Mouse (Mus musculus) thymus, postnatal 4 days (tissue): ENCODE data around the gene Fkbp5.
A peak's percentile ranks its signal among the peaks of the same experiment; 100 is the strongest.
"Not testable (repeated sequence)": the region's sequence is repeated elsewhere in the genome, so short reads cannot be mapped to it uniquely, and the experiment has no call there.

Experiments
- DNase-seq: peaks from one replicate; pipeline ENCODE4 v3.0.0; 2021

The Fkbp5 gene

GRCm38 (mm10) chr17:28517441-28517955 is at the start of gene Fkbp5:
Fkbp5 (minus strand) TSS chr17:28517527.
- DNase-seq = peak; percentile 51

- no peak for DNase-seq
Observed at GRCm38 (mm10) chr17:28565181-28565580, 47.9 kb upstream of the Fkbp5 start.

GRCm38 (mm10) chr17:28561613-28562012 is 44.3 kb upstream of the Fkbp5 start:
- DNase-seq = no peak

- no peak for DNase-seq
Observed at GRCm38 (mm10) chr17:28560598-28560997, 43.3 kb upstream of the Fkbp5 start, which contains the start of gene Clps. Clps (minus strand) TSS chr17:28560766.

GRCm38 (mm10) chr17:28557772-28558171 is 40.4 kb upstream of the Fkbp5 start:
- no peak for DNase-seq

- no peak for DNase-seq
Observed at GRCm38 (mm10) chr17:28556635-28557396, 39.5 kb upstream of the Fkbp5 start.

- DNase-seq = not testable (repeated sequence)
Observed at GRCm38 (mm10) chr17:28554021-28554420, 36.7 kb upstream of the Fkbp5 start.

GRCm38 (mm10) chr17:28553040-28553793 is 35.9 kb upstream of the Fkbp5 start:
- peak; percentile 87 for DNase-seq

- DNase-seq = no peak
Observed at GRCm38 (mm10) chr17:28549111-28549510, 31.8 kb upstream of the Fkbp5 start, which contains the start of gene Clpsl2. Clpsl2 (plus strand) TSS chr17:28549411.

GRCm38 (mm10) chr17:28548550-28548949 is 31.2 kb upstream of the Fkbp5 start:
- no peak for DNase-seq

- DNase-seq = peak; percentile 62
Observed at GRCm38 (mm10) chr17:28546925-28547324, 29.6 kb upstream of the Fkbp5 start.

- DNase-seq = peak; percentile 55
Observed at GRCm38 (mm10) chr17:28537881-28538280, 20.6 kb upstream of the Fkbp5 start.

- no peak for DNase-seq
Observed at GRCm38 (mm10) chr17:28533327-28533726, 16.0 kb upstream of the Fkbp5 start.

GRCm38 (mm10) chr17:28532557-28532956 is 15.2 kb upstream of the Fkbp5 start:
- DNase-seq = no peak

GRCm38 (mm10) chr17:28531946-28532345 is 14.6 kb upstream of the Fkbp5 start:
- DNase-seq = peak; percentile 49

- no peak for DNase-seq
Observed at GRCm38 (mm10) chr17:28530506-28530905, 13.2 kb upstream of the Fkbp5 start, which contains the start of gene Armc12. Armc12 (plus strand) TSS chr17:28530806.

GRCm38 (mm10) chr17:28529116-28529515 is 11.8 kb upstream of the Fkbp5 start:
- DNase-seq = no peak

- DNase-seq = peak; percentile 93
Observed at GRCm38 (mm10) chr17:28528043-28528351, 10.7 kb upstream of the Fkbp5 start.

- no peak for DNase-seq
Observed at GRCm38 (mm10) chr17:28527184-28528042, 10.1 kb upstream of the Fkbp5 start.

GRCm38 (mm10) chr17:28524831-28525430 is 7.6 kb upstream of the Fkbp5 start:
- peak; percentile 39 for DNase-seq

- DNase-seq = peak; percentile 65
Observed at GRCm38 (mm10) chr17:28524009-28524695, 6.8 kb upstream of the Fkbp5 start.
